Mouse (Mus musculus) limb, embryonic 12.5 days (tissue): ENCODE data around the gene Gm10065. TPM values are rescaled to one million over a fixed set of nuclear protein-coding genes. Genes with fewer than 3 reads are reported as not detected.
"Not testable (repeated sequence)": the region's sequence is repeated elsewhere in the genome, so short reads cannot be mapped to it uniquely, and the experiment has no call there.

Experiments used
- ATAC-seq: fragments of 200-750 bp; cut with Nextera tagmentation; 2 replicates; pipeline ENCODE4 v1.8.0; 2017; ENCODE audit warnings: low read depth, moderate TSS enrichment; ENCODE audit not compliant: insufficient number of reproducible peaks, insufficient read depth, low FRiP score, low TSS enrichment
- H3K27ac ChIP-seq: fragments of 300-500 bp; sonication (generic); 2 replicates; pipeline ENCODE4 v1.5.1; 2016; ENCODE audit warnings: mild to moderate bottlenecking, moderate library complexity
- H3K27me3 ChIP-seq: fragments of 300-500 bp; sonication (generic); 2 replicates; pipeline ENCODE4 v1.6.1; 2016; ENCODE audit warnings: mild to moderate bottlenecking, moderate library complexity
- H3K36me3 ChIP-seq: fragments of 300-500 bp; sonication (generic); 2 replicates; pipeline ENCODE4 v1.6.1; 2016; ENCODE audit warnings: mild to moderate bottlenecking, moderate library complexity
- H3K4me1 ChIP-seq: fragments of 300-500 bp; sonication (generic); replicated peaks from 2 replicates; pipeline ENCODE4 v1.6.1; 2016
- H3K4me2 ChIP-seq: fragments of 300-500 bp; sonication (generic); 2 replicates; pipeline ENCODE4 v1.6.1; 2016; ENCODE audit warnings: mild to moderate bottlenecking, moderate library complexity
- H3K4me3 ChIP-seq: fragments of 300-500 bp; sonication (generic); replicated peaks from 2 replicates; pipeline ENCODE4 v1.5.1; 2016; ENCODE audit warnings: mild to moderate bottlenecking
- H3K9ac ChIP-seq: fragments of 300-500 bp; sonication (generic); replicated peaks from 2 replicates; pipeline ENCODE4 v1.6.1; 2016; ENCODE audit warnings: mild to moderate bottlenecking, moderate library complexity
- H3K9me3 ChIP-seq: fragments of 300-500 bp; sonication (generic); 2 replicates; pipeline ENCODE4 v1.6.1; 2016; ENCODE audit warnings: mild to moderate bottlenecking, moderate library complexity
- WGBS: fragments of 180-500 bp; shearing (Covaris S2); methylation state at CpG from one replicate; pipeline ENCODE4 v1.1.7; 2016; 5-methylcytosine and 5-hydroxymethylcytosine counted together
- polyA plus RNA-seq: library from polyadenylated mRNA; unstranded; fragments of >200 nt; fragmentation: Nextera tagmentation; extraction: Ambion mirVana; gene quantifications from 2 replicates; pipeline ENCODE4 v1.2.1, GENCODE M21; 2016

Gene Gm10065
- polyA plus RNA-seq, result not detected in 2 replicates

DNA sequence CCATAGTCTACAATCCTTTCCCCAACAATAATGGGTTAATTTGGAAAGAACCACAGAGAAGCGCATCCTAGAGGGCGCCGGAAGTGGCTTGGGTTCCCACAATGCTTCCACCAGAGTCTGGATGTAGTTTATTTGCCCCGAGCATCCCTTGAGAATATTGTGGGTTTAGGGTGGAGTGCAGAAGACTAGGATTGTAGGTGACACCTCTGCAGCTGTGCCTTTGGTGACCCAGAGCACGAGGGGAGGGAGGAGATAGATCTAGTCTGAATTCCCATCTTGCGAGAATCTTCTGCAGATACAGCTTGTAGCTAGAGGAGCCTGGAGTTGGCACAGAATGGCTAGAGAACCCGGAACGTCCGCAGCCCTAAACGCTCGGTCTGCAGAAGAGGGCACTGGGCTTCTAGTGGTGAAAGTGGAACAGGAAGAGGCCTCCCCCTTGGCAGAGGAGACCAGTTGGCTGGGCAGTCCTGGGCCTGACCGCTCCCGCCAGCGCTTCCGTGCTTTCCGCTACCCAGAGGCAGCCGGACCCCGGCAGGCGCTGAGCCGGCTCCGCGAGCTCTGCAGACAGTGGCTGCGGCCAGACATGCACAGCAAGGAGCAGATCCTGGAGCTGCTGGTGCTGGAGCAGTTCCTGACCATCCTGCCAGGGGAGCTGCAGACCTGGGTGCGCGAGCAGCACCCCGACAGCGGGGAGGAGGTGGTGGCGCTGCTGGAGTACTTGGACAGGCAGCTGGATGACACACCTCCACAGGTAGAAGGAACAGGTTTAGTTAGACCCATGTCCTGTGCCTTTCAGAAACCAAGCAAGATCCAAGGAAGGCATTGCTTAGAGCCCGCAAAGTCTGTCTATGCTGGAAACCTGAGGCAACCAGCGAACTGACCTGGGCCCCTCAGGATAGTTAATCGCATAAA, at the start of gene Gm10065, which contains the start of gene Zkscan4:
Gene Gm10065, minus strand, starts transcription at position 683 of the 912 bp plus-strand sequence.
Gene Zkscan4, plus strand, starts transcription at position 149 of the 912 bp plus-strand sequence.
- ATAC-seq, result peak; percentile 75
- peak within 1 kb of the TSS; percentile 67 for H3K4me2 ChIP-seq
- peak within 1 kb of the TSS; percentile 55 for H3K4me3 ChIP-seq
- H3K9me3 ChIP-seq, H3K27me3 ChIP-seq, H3K4me1 ChIP-seq, H3K36me3 ChIP-seq: not testable (repeated sequence)
- peak within 1 kb of the TSS; percentile 78 for H3K27ac ChIP-seq
- H3K9ac ChIP-seq, result peak within 1 kb of the TSS; percentile 70
- WGBS, result 4% methylated on average over 29 of the region's 31 CpGs

DNA sequence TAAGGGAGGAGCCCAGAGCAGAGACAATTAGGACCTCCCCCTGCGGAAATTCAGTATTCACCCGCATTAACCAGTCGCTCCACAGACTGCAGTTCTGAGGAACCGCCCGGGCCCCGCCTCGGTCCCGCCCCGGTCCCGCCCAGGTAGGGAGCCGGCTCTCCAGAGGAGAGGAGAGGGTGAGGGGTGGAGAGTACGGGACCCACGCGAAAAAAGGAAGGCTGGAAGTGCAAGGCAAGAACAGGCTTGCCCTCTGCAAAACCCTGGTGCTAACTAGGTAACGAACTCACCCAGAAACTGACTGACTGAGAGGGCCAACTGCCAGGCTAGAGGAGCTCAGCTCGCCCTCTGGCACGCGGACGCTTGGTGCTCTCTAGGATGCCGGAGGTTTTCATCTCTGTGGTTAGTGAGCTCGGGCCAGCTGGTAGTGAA, 27.0 kb upstream of the Gm10065 start:
- H3K27me3 ChIP-seq, result no peaks in the 10 kb centered on the region
- peak overlapping the region; percentile 58 for H3K4me2 ChIP-seq
- H3K4me3 ChIP-seq, result peak overlapping the region; percentile 56
- H3K4me1 ChIP-seq, result no peaks in the 10 kb centered on the region
- H3K27ac ChIP-seq, result peak overlapping the region; percentile 88
- WGBS, result under 1% methylated on average over 21 of the region's 21 CpGs
- peak overlapping the region; percentile 69 for H3K9ac ChIP-seq
- H3K9me3 ChIP-seq, result no peaks in the 10 kb centered on the region
- H3K36me3 ChIP-seq, result no peaks in the 10 kb centered on the region
- ATAC-seq, result peak; percentile 100

DNA sequence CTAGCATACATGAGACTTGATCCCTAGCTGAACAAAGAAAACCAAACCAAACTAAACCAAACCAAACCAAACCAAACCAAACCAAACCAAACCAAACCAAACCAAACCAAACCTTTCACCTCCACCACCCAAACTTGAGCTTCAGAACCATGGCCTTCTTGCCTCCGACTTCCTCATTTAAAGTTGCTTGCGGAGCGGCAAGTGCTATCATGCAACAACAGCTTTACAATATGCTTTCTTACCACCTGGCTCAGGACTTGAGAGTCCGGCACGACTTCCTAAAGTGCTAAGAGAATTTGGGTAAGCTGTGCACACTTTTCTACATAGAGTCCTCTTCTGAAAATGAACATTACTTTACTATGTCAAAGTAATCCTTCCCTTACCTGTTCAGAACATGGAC, 23.1 kb upstream of the Gm10065 start:
- ATAC-seq, result no peak
- H3K4me2 ChIP-seq, result no peak overlapping the region
- H3K36me3 ChIP-seq, result no peaks in the 10 kb centered on the region
- 87% methylated on average over 5 of the region's 5 CpGs for WGBS
- no peaks in the 10 kb centered on the region for H3K9me3 ChIP-seq
- no peak overlapping the region for H3K9ac ChIP-seq
- H3K4me3 ChIP-seq, result no peak overlapping the region
- H3K27me3 ChIP-seq, result no peaks in the 10 kb centered on the region
- no peak overlapping the region for H3K27ac ChIP-seq
- no peaks in the 10 kb centered on the region for H3K4me1 ChIP-seq

DNA sequence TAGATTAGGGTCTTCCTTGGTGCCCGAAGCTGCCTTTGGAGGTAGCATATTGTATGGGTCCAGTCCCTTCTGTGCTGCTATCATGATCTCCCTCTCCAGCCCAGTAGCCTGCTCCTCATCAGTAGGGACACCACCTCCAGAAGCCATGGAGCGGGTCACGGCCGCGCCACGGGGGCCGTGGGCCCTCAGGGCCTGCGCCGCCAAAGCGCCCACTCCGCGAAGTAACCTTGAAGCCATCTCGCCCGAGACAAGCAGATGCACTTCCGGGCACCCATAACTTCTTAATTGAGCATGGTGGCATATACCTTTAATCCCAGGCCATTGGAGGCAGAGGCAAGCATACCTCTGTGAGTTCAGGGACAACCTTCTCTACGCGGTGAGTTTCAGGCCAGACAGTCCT, 21.9 kb upstream of the Gm10065 start, which contains the start of gene Gm11273:
Gene Gm11273, minus strand, starts transcription at position 237 of the 400 bp plus-strand sequence.
- ATAC-seq, result not testable (repeated sequence)
- WGBS, result 93% methylated on average over 17 of the region's 17 CpGs

DNA sequence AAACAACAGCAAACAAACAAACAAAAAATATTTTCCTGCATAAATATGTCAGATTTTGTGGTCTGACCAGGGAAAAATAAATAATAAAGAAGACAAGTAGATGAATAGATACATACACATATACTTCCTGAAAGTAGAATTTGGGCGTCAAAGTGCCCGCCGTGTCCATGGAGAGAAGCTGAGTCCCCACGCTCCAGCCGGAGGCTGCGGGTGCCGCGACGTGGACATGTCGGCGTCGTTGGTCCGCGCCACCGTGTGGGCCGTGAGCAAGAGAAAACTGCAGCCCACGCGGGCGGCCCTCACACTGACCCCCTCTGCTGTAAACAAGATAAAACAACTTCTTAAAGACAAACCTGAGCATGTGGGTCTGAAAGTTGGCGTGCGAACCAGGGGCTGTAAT, 15.8 kb upstream of the Gm10065 start, which contains the start of gene AK157302:
Gene AK157302, plus strand, starts transcription at position 144 of the 400 bp plus-strand sequence.
- H3K9me3 ChIP-seq, result no peaks in the 10 kb centered on the region
- no peak within 1 kb of the TSS for H3K4me3 ChIP-seq
- H3K9ac ChIP-seq, result no peak within 1 kb of the TSS
- no peak within 1 kb of the TSS for H3K27ac ChIP-seq
- 94% methylated on average over 21 of the region's 21 CpGs for WGBS
- no peaks in the 10 kb centered on the region for H3K4me1 ChIP-seq
- H3K4me2 ChIP-seq, result no peak within 1 kb of the TSS
- no peaks in the 10 kb centered on the region for H3K36me3 ChIP-seq
- no peaks in the 10 kb centered on the region for H3K27me3 ChIP-seq
- ATAC-seq, result no peak

More for the DNA sequence above, 21.9 kb upstream of the Gm10065 start, which contains the start of gene Gm11273:
- H3K4me2 ChIP-seq, H3K4me1 ChIP-seq, H3K27me3 ChIP-seq, H3K9ac ChIP-seq, H3K9me3 ChIP-seq, H3K27ac ChIP-seq, H3K4me3 ChIP-seq, H3K36me3 ChIP-seq: not testable (repeated sequence)

DNA sequence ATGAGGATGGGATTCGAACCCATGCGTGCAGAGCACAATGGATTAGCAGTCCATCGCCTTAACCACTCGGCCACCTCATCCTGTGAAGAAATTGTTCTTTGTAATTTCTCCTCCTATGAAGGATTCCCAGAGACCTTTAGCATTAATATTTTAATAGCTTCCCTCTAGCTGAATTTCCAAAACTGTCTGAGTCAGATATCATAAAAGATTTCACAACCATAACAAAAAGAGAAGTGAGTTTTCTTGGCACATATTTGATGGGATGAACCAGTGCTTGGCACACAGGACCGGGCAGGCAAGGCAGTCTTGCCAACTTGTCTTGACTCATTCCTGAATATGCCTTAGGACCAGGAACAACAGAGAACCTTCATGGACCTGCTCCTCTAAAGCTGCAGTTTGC, 13.6 kb upstream of the Gm10065 start:
- 94% methylated on average over 5 of the region's 5 CpGs for WGBS
- Histone ChIP-seq H3K27ac (no peak overlapping the region), H3K4me2 (no peak overlapping the region), H3K27me3 (no peaks in the 10 kb centered on the region), H3K4me1 (no peaks in the 10 kb centered on the region), H3K4me3 (no peak overlapping the region), H3K36me3 (no peaks in the 10 kb centered on the region), H3K9me3 (no peaks in the 10 kb centered on the region), H3K9ac (no peak overlapping the region)
- no peak for ATAC-seq

DNA sequence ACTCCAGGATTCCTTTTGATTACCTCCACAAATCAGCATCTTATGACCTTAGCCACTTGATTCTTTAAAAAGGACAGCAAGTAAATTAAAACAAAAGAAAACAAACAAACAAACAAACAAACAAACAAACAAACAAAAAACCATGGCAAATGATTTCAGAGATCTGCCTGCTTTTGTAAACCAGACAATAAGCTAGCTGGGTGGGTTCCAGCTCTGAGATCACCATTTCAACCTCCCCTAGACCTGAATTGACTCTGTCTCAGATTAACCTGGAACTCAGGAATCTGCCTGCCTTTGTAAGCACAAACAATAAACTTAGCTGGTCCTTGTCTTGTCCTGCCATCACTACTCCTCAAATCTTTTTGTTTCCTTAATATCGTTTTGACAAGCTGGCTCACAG, 7.6 kb upstream of the Gm10065 start:
- peaks cover 4% of the 10 kb centered on the region; the same call in 1 of the 2 replicates for H3K9me3 ChIP-seq
- no peak overlapping the region for H3K9ac ChIP-seq
- no peaks in the 10 kb centered on the region for H3K27me3 ChIP-seq
- no peaks in the 10 kb centered on the region for H3K4me1 ChIP-seq
- peaks cover 7% of the 10 kb centered on the region; the same call in 1 of the 2 replicates for H3K36me3 ChIP-seq
- 92% methylated on average over 1 of the region's 1 CpGs for WGBS
- H3K27ac ChIP-seq, result no peak overlapping the region
- H3K4me3 ChIP-seq, result no peak overlapping the region
- ATAC-seq, result no peak
- no peak overlapping the region for H3K4me2 ChIP-seq

DNA sequence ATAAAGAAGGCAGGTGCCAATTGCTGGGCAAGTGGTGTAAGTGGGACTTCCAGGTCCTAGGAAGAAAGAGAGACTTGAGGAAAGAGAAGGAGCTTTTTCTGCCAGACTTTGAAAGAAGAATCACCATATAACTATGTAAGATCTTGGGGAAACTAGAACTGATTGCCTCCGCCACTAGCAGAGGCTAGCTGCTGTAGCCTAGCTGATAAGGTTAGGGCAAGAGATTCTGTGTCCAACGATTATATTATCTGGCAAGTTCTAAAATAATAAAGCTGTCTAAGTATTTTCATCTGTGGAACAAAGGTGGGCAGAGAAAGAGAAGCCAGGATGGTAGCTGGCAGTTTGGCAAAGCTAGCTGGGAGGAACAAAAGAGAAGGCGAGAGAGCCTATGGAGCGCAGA, 6.8 kb downstream of the Gm10065 start:
- H3K9me3 ChIP-seq, result no peaks in the 10 kb centered on the region
- peaks cover 3% of the 10 kb centered on the region; the same call in 1 of the 2 replicates for H3K4me1 ChIP-seq
- H3K4me3 ChIP-seq, result no peak overlapping the region
- ATAC-seq, result no peak
- H3K36me3 ChIP-seq, result no peaks in the 10 kb centered on the region
- H3K27ac ChIP-seq, result no peak overlapping the region
- no peak overlapping the region for H3K4me2 ChIP-seq
- H3K9ac ChIP-seq, result no peak overlapping the region
- WGBS, result 44% methylated on average over 4 of the region's 4 CpGs
- H3K27me3 ChIP-seq, result peaks cover 21% of the 10 kb centered on the region

DNA sequence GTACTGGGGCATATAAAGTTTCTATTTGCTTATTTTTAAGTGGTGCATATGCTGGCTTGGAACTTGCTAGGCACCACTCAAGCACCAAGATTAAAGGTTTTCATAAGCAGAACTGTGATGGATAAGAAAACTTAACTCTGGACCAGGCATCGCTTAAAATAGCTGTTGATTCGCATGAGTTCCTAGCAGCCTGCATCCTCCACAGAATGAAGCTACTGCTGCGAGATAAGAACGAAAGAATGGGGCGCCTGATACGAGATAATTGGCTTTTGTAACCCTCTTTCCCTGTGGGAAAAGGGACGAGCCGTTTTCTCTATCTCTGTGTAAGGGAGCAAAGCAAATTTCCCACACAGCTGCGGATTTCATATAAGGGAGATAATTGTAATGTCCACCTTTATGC, 10.1 kb downstream of the Gm10065 start:
- peaks cover 3% of the 10 kb centered on the region; the same call in 1 of the 2 replicates for H3K4me1 ChIP-seq
- WGBS, result 38% methylated on average over 9 of the region's 9 CpGs
- H3K27ac ChIP-seq, result no peak overlapping the region
- ATAC-seq, result no peak
- peak overlapping the region; percentile 85 for H3K4me2 ChIP-seq
- no peaks in the 10 kb centered on the region for H3K9me3 ChIP-seq
- no peak overlapping the region for H3K9ac ChIP-seq
- H3K27me3 ChIP-seq, result peaks cover 20% of the 10 kb centered on the region
- H3K4me3 ChIP-seq, result no peak overlapping the region
- H3K36me3 ChIP-seq, result no peaks in the 10 kb centered on the region

DNA sequence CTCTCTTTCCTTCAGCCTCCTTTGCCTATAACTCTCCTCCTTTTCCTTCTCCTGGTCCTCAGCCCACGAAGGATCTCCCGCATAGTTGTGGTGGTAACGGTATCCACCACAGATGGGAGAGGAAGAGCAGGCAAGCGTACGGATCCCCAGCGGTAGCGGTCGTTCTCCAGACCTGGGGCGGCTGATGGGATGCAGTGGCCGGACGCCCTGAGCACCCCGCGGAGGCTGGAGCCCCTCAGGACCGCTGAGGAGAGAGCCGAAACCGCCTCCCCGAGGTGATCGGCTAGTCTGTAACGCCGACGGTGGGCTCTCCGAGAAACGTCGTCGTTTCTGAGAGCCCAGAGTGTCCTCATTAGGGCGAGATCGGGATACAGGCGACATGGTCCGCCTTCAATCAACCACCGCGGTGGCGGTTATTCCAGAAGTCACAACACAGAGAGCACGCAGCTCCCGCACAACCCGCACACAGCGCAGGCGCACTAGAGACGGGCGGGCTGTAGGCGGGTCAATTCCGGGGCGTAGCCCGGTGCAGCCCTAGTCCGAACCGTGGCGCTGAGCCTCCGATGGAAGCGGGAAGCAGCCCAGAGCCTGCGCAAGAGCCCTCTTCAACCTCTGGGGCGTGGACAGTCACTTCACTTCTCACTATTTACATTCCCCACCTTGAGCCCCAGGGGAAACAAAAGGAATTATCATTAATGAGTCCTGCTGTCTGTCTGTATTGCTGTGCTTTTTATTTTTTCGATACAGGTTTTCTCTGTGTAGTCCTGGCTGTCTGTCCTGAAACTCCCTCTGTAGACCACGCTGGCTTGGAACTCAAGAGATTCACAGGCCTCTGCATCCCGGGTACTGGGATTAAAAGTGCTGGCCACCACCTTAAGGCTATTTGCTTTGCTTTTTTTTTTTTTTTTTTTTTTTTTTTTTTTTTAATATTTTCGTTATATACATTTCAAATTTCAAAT, 10.9 kb downstream of the Gm10065 start, which contains the start of gene Nkapl:
Gene Nkapl, minus strand, starts transcription at position 449 of the 959 bp plus-strand sequence.
- Histone ChIP-seq H3K4me1 (peaks cover 3% of the 10 kb centered on the region; the same call in 1 of the 2 replicates), H3K27me3 (peaks cover 20% of the 10 kb centered on the region), H3K36me3 (no peaks in the 10 kb centered on the region), H3K4me2 (peak within 1 kb of the TSS; percentile 85), H3K9ac (peak within 1 kb of the TSS; percentile 71), H3K4me3 (peak within 1 kb of the TSS; percentile 55), H3K9me3 (no peaks in the 10 kb centered on the region), H3K27ac (no peak within 1 kb of the TSS)
- ATAC-seq, result peak; percentile 98
- 1% methylated on average over 54 of the region's 54 CpGs for WGBS
